Mouse (Mus musculus) olfactory bulb, adult 2 months (tissue): Measurements from ENCODE around the gene Snrk. TPM values are rescaled to one million over a fixed set of nuclear protein-coding genes. Genes with fewer than 3 reads are reported as not detected.

Experiments used
- H3K27ac ChIP-seq: fragments of 200-500 bp; 2 replicates; pipeline ENCODE4 v1.5.1; 2012; ENCODE audit warnings: low read depth, low read length; ENCODE audit not compliant: insufficient read depth
- H3K4me1 ChIP-seq: fragments of 200-500 bp; 2 replicates; pipeline ENCODE4 v1.6.1; 2012; ENCODE audit warnings: low read length; ENCODE audit not compliant: control insufficient read depth, insufficient read depth
- H3K4me3 ChIP-seq: fragments of 200-500 bp; 2 replicates; pipeline ENCODE4 v1.5.1; 2012; ENCODE audit warnings: mild to moderate bottlenecking, low read depth, low read length, moderate library complexity; ENCODE audit not compliant: insufficient read depth
- CTCF ChIP-seq: fragments of 200-500 bp; IDR thresholded peaks from 2 replicates; pipeline ENCODE4 v1.5.1; 2012; ENCODE audit warnings: low read depth, mild to moderate bottlenecking, low read length, moderate library complexity; ENCODE audit not compliant: insufficient read depth
- POLR2A ChIP-seq: fragments of 200-500 bp; IDR thresholded peaks from 2 replicates; pipeline ENCODE4 v1.6.1; 2012; ENCODE audit warnings: mild to moderate bottlenecking, low read depth, low read length, moderate library complexity; ENCODE audit not compliant: insufficient read depth
- whole genome bisulfite sequencing: fragments of 180-500 bp; shearing (Covaris S2); methylation state at CpG from one replicate; pipeline ENCODE4 v1.1.7; 2018; 5-methylcytosine and 5-hydroxymethylcytosine counted together
- polyA plus RNA-seq: library from polyadenylated mRNA; stranded (reverse); fragments of >200 nt; gene quantifications from 2 replicates; pipeline ENCODE4 v1.2.4, GENCODE M21; 2012; ENCODE audit warnings: low replicate concordance; ENCODE audit not compliant: missing spikeins, insufficient read depth, insufficient read length

The Snrk gene
- polyA plus RNA-seq, 1 experiment = 1,073 TPM

DNA sequence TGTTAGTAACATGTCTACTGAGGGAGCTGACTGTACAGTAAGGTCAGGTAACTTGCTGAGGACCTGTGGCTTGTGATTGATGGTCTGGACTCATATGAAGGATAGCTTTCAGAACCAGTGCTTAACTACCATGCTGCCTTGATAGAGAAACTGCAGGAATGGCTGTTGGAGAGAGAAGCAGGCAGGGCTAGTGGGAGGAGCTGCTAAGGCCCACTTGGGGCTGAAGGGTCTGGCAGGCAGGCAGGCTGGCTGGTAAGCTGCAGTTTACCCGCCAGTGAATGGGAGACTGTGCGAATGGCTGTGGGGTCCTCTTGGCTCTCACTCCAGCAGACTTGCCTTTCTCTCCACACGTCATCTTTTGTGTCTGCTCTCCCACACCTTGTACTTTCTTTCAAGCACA lies 13.6 kb downstream of the Snrk start:
- no peak for TF ChIP-seq CTCF
- TF ChIP-seq POLR2A = no peak
- Histone ChIP-seq H3K27ac (no peak overlapping the region), H3K4me3 (no peak overlapping the region), H3K4me1 (peaks cover 30% of the 10 kb centered on the region)
- 43% methylated on average over 3 of the region's 3 CpGs for WGBS

DNA sequence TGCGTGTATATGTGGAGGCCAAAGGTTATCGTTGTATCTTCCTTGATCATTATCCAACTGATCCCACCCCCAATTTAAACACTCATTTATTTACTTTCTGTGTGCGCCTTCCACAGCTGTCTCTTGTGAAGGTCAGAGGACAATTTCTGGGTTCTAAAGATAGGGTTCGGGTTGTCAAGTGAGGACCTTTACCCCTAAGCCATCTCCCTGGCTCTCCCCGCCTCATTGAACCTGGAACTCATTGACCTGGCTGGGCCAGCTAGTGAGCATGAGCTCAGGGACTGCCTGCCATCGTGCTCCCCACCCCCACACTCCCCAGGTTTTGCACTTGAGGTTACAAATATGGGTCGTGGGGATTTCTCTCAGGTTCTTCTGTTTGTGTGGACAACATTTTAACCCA lies 15.1 kb downstream of the Snrk start:
- WGBS = 79% methylated on average over 7 of the region's 7 CpGs
- Histone ChIP-seq H3K27ac (no peak overlapping the region), H3K4me1 (peaks cover 22% of the 10 kb centered on the region), H3K4me3 (no peak overlapping the region)
- no peak for TF ChIP-seq POLR2A
- no peak for TF ChIP-seq CTCF

DNA sequence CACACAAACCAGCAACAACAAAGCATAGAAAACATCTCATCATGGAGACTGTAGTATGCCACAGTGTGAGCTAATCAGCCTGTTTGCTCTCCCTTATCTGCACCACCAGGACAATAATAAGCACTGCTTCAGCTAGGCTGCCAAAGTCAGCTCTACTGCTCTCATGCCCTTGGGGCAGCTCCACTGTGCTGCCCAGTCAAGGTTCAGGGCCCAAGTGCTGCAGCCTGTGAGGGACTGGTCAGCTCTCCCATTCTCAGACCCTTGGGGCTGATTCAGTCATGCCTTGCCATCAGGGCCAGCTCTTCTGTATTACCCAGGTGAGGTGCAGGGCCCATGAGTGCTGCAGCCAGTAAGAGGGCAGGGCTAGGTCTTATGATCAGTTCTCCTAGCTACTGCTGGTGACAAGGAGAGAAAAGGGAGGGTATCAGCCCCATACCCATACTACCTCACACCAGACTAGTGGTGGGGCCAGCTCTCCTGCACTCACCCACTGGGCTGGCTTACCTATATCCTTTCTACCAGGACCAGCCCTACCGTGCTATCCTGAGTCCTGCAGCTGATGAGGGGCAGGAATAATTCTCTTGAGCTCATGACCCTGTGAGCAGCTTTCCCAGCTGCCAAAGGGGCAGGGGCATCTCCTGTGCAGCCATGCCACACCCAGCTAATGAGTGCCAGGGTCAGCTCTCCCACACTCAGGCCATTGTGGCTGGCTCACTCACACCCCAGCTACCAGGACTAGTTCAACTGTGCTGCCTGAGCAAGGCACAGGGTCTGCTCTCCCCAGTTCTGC lies 18.2 kb downstream of the Snrk start:
- 47% methylated on average over 1 of the region's 1 CpGs for WGBS
- Histone ChIP-seq H3K27ac (no peak overlapping the region), H3K4me1 (peaks cover 17% of the 10 kb centered on the region), H3K4me3 (no peak overlapping the region)
- TF ChIP-seq POLR2A (no peak), CTCF (no peak)

DNA sequence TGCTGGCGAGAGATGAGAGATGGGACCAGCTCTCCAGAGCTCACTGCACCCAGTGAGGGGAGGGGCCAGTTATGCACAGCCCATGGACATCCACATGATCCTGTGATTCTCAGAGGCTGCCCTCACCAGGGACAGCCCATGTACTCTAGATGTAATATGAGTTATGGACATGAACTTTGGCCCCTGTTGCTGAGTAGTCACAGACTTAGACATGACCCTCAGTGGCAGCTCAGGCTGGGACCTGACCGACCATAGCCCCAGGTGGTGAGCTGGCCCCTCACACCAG lies 18.8 kb downstream of the Snrk start:
- 75% methylated on average over 2 of the region's 2 CpGs for WGBS
- no peak overlapping the region for H3K4me3 ChIP-seq
- peaks cover 14% of the 10 kb centered on the region for H3K4me1 ChIP-seq
- no peak for TF ChIP-seq POLR2A
- TF ChIP-seq CTCF = no peak
- H3K27ac ChIP-seq = no peak overlapping the region

DNA sequence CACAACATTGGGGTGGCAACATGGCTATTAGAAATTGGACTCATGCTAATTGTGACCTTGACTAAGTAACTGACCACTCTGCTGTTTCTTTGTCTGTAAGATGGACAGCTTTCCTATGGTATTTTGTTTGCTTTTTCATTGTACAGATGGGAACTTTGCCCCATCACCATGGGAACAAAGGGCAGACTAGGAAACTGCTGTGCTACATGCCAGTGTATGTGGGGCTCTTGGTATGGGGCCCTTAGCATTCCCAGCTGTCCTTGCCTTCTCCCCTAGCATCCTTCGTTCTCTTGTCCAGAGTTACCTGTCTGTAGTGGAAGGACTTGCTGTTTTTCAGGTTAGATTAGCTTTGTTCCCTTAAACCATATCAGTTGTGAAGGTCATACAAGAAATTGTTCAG lies 20.9 kb downstream of the Snrk start:
- WGBS = 82% methylated on average over 1 of the region's 1 CpGs
- no peak overlapping the region for H3K27ac ChIP-seq
- peaks cover 13% of the 10 kb centered on the region for H3K4me1 ChIP-seq
- no peak for TF ChIP-seq POLR2A
- no peak for TF ChIP-seq CTCF
- no peak overlapping the region for H3K4me3 ChIP-seq

DNA sequence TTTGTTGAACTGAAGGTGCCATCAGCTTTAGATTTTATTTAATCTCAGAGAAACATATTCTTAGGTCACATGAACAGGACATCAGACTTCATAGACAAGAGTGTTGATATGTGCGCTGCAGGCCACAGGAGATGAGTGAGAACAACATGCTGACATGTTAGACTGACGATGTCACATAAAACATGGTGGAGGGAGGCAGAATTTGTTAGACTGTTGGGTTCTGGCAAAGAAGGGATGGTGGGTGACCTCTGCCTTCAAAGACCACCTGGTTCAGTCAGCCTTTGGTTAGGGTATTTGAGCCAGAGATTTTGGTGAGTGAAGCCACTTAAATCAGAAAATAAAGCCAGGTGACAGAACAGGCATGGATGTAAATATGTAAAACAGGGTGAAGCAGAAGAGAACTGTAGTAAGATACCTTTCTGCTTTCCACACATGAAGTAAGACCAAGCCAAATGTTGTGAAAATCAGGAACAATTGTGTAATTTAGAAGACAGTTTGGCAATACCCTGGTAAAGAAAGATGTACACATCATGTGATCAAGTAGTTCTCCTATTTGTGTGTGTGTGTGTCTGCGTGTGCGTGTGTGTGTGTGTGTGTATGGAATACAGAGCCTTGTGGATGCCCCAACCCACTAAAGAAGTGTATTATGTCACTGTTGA lies 21.4 kb downstream of the Snrk start:
- TF ChIP-seq CTCF (no peak), POLR2A (no peak)
- peaks cover 13% of the 10 kb centered on the region for H3K4me1 ChIP-seq
- no peak overlapping the region for H3K4me3 ChIP-seq
- H3K27ac ChIP-seq = no peak overlapping the region
- WGBS = 89% methylated on average over 4 of the region's 4 CpGs

DNA sequence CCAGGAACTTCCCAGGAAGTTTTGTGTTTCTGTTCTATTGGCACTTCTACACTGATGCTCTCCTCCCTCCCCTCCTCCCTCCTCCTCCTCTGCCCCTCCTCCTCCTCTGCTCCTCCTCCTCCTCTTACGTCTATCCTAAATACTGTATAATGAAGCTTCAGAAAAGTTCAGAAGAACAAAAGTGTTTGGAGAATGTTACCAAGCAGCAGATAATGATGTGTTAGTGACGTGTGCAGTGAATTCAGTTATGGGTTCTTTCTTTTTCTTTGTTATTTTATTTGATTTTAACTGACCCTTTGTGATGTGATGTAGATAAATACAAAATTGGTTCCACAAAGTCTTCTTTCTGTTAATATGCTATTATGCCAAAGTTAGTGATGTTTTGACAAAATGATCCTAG lies 22.2 kb downstream of the Snrk start:
- Histone ChIP-seq H3K4me3 (no peak overlapping the region), H3K4me1 (peaks cover 13% of the 10 kb centered on the region), H3K27ac (no peak overlapping the region)
- WGBS = 52% methylated on average over 2 of the region's 2 CpGs
- no peak for TF ChIP-seq POLR2A
- TF ChIP-seq CTCF = no peak

DNA sequence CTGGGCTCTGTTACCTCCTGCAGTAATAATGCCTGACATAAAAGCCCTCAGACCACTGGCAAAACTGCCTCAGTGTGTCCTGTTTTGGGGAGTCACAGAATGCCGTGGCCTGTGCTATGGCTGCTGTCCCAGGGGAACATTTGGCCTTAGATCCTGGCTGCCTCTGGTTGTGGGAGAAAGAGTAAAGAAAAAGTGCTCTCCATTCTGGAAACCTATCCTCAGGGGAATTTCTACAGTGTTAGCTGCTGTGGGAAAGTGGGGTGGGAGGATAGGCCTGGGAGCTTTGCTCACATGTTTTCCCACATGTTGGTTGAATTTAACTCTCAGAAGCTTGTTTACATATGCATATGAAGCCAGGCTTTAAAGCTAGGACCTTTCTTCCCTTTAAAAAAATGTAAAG lies 26.2 kb downstream of the Snrk start:
- no peak for TF ChIP-seq POLR2A
- TF ChIP-seq CTCF = no peak
- Histone ChIP-seq H3K4me1 (peaks cover 9% of the 10 kb centered on the region), H3K27ac (no peak overlapping the region), H3K4me3 (no peak overlapping the region)
- 64% methylated on average over 1 of the region's 1 CpGs for WGBS

DNA sequence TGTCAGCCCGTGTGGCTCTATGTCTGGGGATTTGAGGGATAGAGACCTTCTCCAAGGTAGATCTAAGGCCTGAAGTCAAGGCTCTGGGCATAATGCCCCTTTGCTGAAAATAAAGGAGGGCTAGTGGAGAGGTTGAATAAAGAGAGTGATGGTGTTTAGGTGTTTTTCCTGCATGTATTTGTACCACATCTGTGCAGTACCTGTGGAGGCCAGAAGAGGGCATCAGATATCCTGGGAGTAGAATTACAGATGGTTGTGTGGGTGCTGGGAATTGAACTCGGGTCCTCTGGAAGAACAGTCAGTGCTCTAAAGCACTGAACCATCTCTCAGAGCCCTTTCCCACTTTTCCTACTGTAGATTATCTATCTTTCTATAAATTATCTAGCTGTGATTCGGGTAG lies 27.7 kb downstream of the Snrk start:
- TF ChIP-seq CTCF = no peak
- no peak for TF ChIP-seq POLR2A
- WGBS = 100% methylated on average over 3 of the region's 3 CpGs
- H3K4me1 ChIP-seq = peaks cover 10% of the 10 kb centered on the region
- no peak overlapping the region for H3K4me3 ChIP-seq
- no peak overlapping the region for H3K27ac ChIP-seq
